Mouse (Mus musculus) cerebellum, adult (tissue): Measurements from ENCODE around the gene Ehd1.

ENCODE experiments used
- ATAC-seq: cut with Nextera tagmentation; 2 replicates; pipeline ENCODE4 v1.9.2; 2017; ENCODE audit warnings: mild to moderate bottlenecking, moderate library complexity, mixed read lengths; ENCODE audit not compliant: insufficient number of reproducible peaks, low FRiP score, low TSS enrichment

Ehd1 gene

DNA sequence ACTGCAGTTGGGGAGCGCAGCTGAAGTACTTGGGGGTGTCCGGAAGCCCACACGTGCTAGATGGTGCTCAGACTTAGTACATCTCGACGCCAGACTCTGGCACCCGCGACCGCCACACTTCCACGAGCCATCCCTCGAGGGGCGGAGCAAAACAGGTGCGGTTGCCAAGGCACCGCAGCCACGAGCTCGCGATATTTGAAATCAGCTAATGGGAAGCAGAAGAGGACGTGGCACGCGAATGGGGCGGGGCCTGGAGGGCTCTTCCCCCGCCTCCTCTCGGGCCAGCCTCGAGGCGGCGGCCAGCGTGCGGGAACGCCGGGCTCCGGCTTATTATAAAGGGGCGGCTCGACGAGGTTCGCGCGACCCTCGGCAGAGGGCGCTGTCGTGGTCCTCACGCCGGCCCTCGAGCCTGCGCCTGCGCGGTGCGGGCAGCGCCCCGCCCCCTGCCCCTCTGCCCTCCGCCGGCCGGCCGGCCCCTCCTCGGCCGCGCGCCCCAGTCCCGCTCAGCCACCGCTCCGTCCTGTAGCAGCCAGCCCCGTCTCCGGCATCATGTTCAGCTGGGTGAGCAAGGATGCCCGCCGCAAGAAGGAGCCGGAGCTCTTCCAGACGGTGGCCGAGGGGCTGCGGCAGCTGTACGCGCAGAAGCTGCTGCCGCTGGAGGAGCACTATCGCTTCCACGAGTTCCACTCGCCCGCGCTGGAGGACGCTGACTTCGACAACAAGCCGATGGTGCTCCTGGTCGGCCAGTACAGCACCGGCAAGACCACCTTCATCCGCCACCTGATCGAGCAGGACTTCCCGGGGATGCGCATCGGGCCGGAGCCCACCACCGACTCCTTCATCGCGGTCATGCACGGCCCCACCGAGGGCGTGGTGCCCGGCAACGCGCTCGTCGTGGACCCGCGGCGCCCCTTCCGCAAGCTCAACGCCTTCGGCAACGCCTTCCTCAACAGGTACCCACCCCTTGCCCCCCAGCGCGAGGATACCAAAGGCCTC is at the start of gene Ehd1:
Gene Ehd1 (plus strand): TSS at position 300 of the 996 bp plus-strand sequence.
- peak; percentile 84 for ATAC-seq

DNA sequence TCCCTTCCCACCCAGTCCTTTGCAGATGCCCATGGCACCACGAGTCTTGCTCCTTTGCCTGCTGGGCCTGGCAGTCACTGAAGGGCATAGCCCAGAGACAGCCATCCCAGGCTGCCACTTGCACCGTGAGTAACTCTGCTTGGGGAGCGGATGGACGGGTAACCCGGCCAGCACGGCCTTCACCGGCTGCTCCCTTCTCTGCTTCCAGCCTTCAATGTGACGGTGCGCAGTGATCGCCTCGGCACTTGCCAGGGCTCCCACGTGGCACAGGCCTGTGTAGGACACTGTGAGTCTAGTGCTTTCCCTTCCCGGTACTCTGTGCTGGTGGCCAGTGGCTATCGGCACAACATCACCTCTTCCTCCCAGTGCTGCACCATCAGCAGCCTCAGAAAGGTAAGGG is 49.8 kb upstream of the Ehd1 start:
- no peak for ATAC-seq

- no peak for ATAC-seq
Observed at GRCm38 (mm10) chr19:6227864-6228263, 48.7 kb upstream of the Ehd1 start.

- ATAC-seq = no peak
Observed at GRCm38 (mm10) chr19:6230411-6230810, 46.1 kb upstream of the Ehd1 start.

DNA sequence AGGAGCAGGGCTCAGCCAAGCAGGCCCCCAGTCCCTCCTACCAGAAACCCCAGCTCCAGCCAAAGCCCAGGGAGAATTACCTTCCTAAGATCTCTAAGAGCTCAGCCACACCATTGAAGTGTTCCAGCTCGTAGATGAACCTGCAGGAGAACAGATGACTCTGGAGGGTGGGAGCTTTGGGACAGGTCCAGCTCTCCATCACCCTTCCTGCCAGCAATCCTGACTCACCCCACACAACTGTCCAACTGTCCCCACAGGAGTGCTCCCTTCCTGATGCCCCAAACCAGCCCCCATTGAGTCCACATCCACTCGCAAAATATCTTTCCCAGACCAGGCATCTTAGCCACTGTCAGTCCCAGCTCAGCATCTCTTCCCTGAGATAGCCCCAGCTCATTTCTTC is 45.5 kb upstream of the Ehd1 start:
- no peak for ATAC-seq

- no peak for ATAC-seq
Observed at GRCm38 (mm10) chr19:6233647-6234046, 42.9 kb upstream of the Ehd1 start.

GRCm38 (mm10) chr19:6234337-6235083 is 42.0 kb upstream of the Ehd1 start:
- no peak for ATAC-seq

GRCm38 (mm10) chr19:6235084-6236052 is 41.2 kb upstream of the Ehd1 start, which contains the start of gene Ppp2r5b:
Ppp2r5b (minus strand) TSS chr19:6235872.
- ATAC-seq = peak; percentile 59; the same call in 1 of the 2 replicates

- peak; percentile 87 for ATAC-seq
Observed at GRCm38 (mm10) chr19:6236053-6236441, 40.5 kb upstream of the Ehd1 start.

GRCm38 (mm10) chr19:6236842-6237241 is 39.7 kb upstream of the Ehd1 start:
- no peak for ATAC-seq

DNA sequence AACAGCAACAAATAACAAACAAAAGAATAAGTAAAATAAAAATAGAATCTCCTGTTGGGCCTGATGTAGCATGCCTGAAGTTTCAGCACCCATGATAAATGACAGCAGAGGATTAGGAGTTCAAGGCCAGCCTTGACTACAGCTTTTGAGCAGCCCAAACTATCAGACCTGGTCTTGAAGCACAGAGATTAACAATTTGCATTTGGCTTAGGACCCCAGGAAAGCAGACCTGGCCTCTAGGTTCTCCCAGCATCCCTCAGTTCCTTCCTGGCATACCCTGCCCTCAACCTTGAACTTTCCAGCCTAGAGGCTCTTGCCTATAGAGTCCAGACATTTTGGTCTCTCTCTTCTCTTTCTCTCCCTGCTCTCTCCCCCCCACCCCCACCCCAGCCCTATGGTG is 37.8 kb upstream of the Ehd1 start:
- ATAC-seq = no peak

GRCm38 (mm10) chr19:6240136-6240535 is 36.4 kb upstream of the Ehd1 start:
- no peak for ATAC-seq

DNA sequence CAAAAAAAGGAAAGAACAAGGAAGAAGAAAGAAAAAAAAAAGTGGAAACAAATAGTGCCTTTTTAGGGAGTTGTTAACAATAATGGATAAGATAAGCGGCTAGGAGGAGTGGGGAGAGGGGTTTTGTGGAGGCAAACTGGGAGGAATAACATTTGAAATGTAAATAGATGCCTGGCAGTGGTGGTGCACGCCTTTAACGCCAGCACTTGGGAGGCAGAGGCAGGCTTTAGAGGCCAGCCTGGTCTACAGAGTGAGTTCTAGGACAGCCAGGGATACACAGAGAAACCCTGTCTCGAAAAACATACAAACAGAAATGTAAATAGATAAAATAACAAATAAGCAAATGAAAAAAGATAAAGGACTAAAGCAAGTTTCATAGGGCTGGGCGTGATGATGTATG is 35.8 kb upstream of the Ehd1 start:
- ATAC-seq = no peak

GRCm38 (mm10) chr19:6241274-6242107 is 35.0 kb upstream of the Ehd1 start, which contains the start of gene Atg2a:
Atg2a (plus strand) TSS chr19:6241668.
- ATAC-seq = peak; percentile 91

GRCm38 (mm10) chr19:6242281-6242680 is 34.2 kb upstream of the Ehd1 start:
- no peak for ATAC-seq

DNA sequence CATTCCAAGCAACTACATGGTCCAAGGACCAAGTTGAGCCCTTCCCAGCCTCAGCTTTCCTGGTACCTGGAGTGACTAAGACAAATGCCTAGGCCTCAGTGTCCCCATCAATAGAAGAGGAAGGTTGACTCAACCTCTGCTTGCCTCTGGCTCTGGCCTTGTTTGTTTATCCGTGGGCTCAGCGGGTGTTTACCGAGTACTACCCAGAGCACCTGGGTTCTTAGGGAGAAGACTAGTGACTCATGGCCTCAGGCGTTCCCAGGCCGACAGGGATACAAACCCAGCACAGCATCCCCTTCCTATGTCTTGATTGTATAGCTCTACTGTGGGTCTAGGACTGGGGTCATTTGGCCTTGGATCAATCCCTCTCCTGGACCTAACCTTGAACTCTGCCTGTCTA is 33.3 kb upstream of the Ehd1 start:
- ATAC-seq = no peak

DNA sequence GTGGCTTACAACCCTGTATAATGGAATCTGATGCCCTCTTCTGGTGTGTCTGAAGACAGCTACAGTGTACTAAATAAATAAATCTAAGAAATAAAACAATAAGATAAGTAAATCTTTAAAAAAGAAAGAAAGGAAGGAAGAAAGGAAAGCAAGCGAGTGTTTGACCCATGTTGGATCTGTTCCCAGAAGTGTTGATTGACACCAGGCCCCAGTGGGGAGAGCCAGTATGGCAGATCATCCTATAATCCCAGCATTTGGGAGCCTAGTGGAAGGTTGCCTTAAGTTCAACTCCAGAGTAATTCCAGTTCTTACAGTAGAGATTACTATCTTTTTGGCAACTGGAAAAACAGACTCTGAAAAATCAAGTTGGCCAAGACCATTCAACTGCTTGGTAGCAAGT is 30.7 kb upstream of the Ehd1 start:
- no peak for ATAC-seq

GRCm38 (mm10) chr19:6247526-6248300 is 28.8 kb upstream of the Ehd1 start:
- no peak for ATAC-seq
